Mouse (Mus musculus) forelimb bud, embryonic 11.5 days (tissue): ENCODE results near the gene C130032M10Rik.
A peak's percentile ranks its signal among the peaks of the same experiment; 100 is the strongest.
"Not testable (repeated sequence)": the region's sequence is repeated elsewhere in the genome, so short reads cannot be mapped to it uniquely, and the experiment has no call there.

Experiments
- DNase-seq: peaks from one replicate; pipeline ENCODE4 v3.0.0-alpha.2; 2012; ENCODE audit warnings: low read depth, low spot score

Gene C130032M10Rik

GRCm38 (mm10) chr9:114518812-114519477 is 3.4 kb downstream of the C130032M10Rik start:
- DNase-seq = no peak

- not testable (repeated sequence) for DNase-seq
Measured at GRCm38 (mm10) chr9:114520529-114520928, 5.0 kb downstream of the C130032M10Rik start.

- no peak for DNase-seq
Measured at GRCm38 (mm10) chr9:114522041-114522440, 6.5 kb downstream of the C130032M10Rik start.

GRCm38 (mm10) chr9:114522501-114522900 is 7.0 kb downstream of the C130032M10Rik start:
- no peak for DNase-seq

GRCm38 (mm10) chr9:114525073-114525633 is 9.7 kb downstream of the C130032M10Rik start:
- DNase-seq = no peak

- no peak for DNase-seq
Measured at GRCm38 (mm10) chr9:114525891-114526290, 10.4 kb downstream of the C130032M10Rik start.

- no peak for DNase-seq
Measured at GRCm38 (mm10) chr9:114526581-114526980, 11.1 kb downstream of the C130032M10Rik start.

- DNase-seq = peak; percentile 71
Measured at GRCm38 (mm10) chr9:114527085-114527484, 11.6 kb downstream of the C130032M10Rik start.

GRCm38 (mm10) chr9:114527992-114528679 is 12.6 kb downstream of the C130032M10Rik start:
- DNase-seq = peak; percentile 82

GRCm38 (mm10) chr9:114528680-114529048 is 13.2 kb downstream of the C130032M10Rik start:
- DNase-seq = no peak

- no peak for DNase-seq
Measured at GRCm38 (mm10) chr9:114531276-114531675, 15.8 kb downstream of the C130032M10Rik start.

- no peak for DNase-seq
Measured at GRCm38 (mm10) chr9:114533848-114534247, 18.4 kb downstream of the C130032M10Rik start.

GRCm38 (mm10) chr9:114534747-114535517 is 19.4 kb downstream of the C130032M10Rik start:
- no peak for DNase-seq

GRCm38 (mm10) chr9:114536628-114537027 is 21.1 kb downstream of the C130032M10Rik start:
- peak; percentile 61 for DNase-seq

- DNase-seq = no peak
Measured at GRCm38 (mm10) chr9:114538996-114539563, 23.6 kb downstream of the C130032M10Rik start.

- no peak for DNase-seq
Measured at GRCm38 (mm10) chr9:114541279-114541741, 25.8 kb downstream of the C130032M10Rik start.

- DNase-seq = no peak
Measured at GRCm38 (mm10) chr9:114543882-114544753, 28.6 kb downstream of the C130032M10Rik start.

GRCm38 (mm10) chr9:114544754-114545393 is 29.4 kb downstream of the C130032M10Rik start:
- DNase-seq = no peak

GRCm38 (mm10) chr9:114546765-114547164 is 31.3 kb downstream of the C130032M10Rik start:
- DNase-seq = no peak

- DNase-seq = no peak
Measured at GRCm38 (mm10) chr9:114547643-114548077, 32.2 kb downstream of the C130032M10Rik start.
